Mouse (Mus musculus) heart, postnatal 0 days (tissue): ENCODE results near the gene Cox8a. TPM values are rescaled to one million over a fixed set of nuclear protein-coding genes. Genes with fewer than 3 reads are reported as not detected.

Experiments
- ATAC-seq: fragments of 200-750 bp; cut with Nextera tagmentation; 2 replicates; pipeline ENCODE4 v1.8.0; 2017; ENCODE audit warnings: low read depth, moderate number of reproducible peaks, moderate library complexity; ENCODE audit not compliant: insufficient read depth
- DNase-seq: peaks from one replicate; pipeline ENCODE4 v3.0.0-alpha.2; 2016; ENCODE audit warnings: low spot score
- H3K27ac ChIP-seq: fragments of 300-500 bp; sonication (generic); 2 replicates; pipeline ENCODE4 v1.5.1; 2014; ENCODE audit warnings: low read depth, mild to moderate bottlenecking
- H3K27me3 ChIP-seq: fragments of 300-500 bp; sonication (generic); 2 replicates; pipeline ENCODE4 v1.6.1; 2014; ENCODE audit warnings: low read length, mixed read lengths; ENCODE audit not compliant: control insufficient read depth, insufficient read depth
- H3K36me3 ChIP-seq: fragments of 300-500 bp; sonication (generic); replicated peaks from 2 replicates; pipeline ENCODE4 v1.6.1; 2014; ENCODE audit warnings: low read length, mixed read lengths; ENCODE audit not compliant: control insufficient read depth, insufficient read depth
- H3K4me1 ChIP-seq: fragments of 300-500 bp; sonication (generic); 2 replicates; pipeline ENCODE4 v1.6.1; 2014; ENCODE audit warnings: antibody characterized with exemption; ENCODE audit not compliant: control insufficient read depth, insufficient read depth
- H3K4me2 ChIP-seq: fragments of 300-500 bp; sonication (generic); 2 replicates; pipeline ENCODE4 v1.6.1; 2014; ENCODE audit warnings: low read depth, mild to moderate bottlenecking, low read length, moderate library complexity
- H3K4me3 ChIP-seq: fragments of 300-500 bp; sonication (generic); 2 replicates; pipeline ENCODE4 v1.5.1; 2014; ENCODE audit warnings: low read depth, low read length
- H3K9ac ChIP-seq: fragments of 300-500 bp; sonication (generic); replicated peaks from 2 replicates; pipeline ENCODE4 v1.6.1; 2014; ENCODE audit warnings: low read depth, low read length, mixed read lengths
- H3K9me3 ChIP-seq: fragments of 300-500 bp; sonication (generic); replicated peaks from 2 replicates; pipeline ENCODE4 v1.6.1; 2016; ENCODE audit warnings: low read length; ENCODE audit not compliant: control insufficient read depth
- CTCF ChIP-seq: IDR thresholded peaks from 2 replicates; pipeline ENCODE4 v1.5.1; 2016; ENCODE audit warnings: antibody characterized with exemption, control low read depth, low read depth
- EP300 ChIP-seq: IDR thresholded peaks from 2 replicates; pipeline ENCODE4 v1.6.1; 2016; ENCODE audit warnings: antibody characterized with exemption, low read depth
- WGBS: fragments of 180-500 bp; shearing (Covaris S2); extraction: QIAGEN DNeasy Blood & Tissue Kit; methylation state at CpG from one replicate; pipeline ENCODE4 v1.1.7; 2014; 5-methylcytosine and 5-hydroxymethylcytosine counted together
- polyA plus RNA-seq: library from polyadenylated mRNA; unstranded; fragments of >200 nt; fragmentation: Nextera tagmentation; extraction: Ambion mirVana; gene quantifications from 2 replicates; pipeline ENCODE4 v1.2.1, GENCODE M21; 2015
- total RNA-seq: library from RNA; depleted of rRNA; stranded (reverse); fragments of >200 nt; gene quantifications from 2 replicates; pipeline ENCODE4 v1.2.3, GENCODE M21; 2014; ENCODE audit warnings: low replicate concordance

The Cox8a gene
- total and polyA plus RNA-seq, 2 experiments from 2014 or later = 1,841 to 3,012 TPM

- H3K36me3 ChIP-seq = peaks cover 60% of the 10 kb centered on the region
Measured at GRCm38 (mm10) chr19:7226511-7226914, 9.1 kb upstream of the Cox8a start.

DNA sequence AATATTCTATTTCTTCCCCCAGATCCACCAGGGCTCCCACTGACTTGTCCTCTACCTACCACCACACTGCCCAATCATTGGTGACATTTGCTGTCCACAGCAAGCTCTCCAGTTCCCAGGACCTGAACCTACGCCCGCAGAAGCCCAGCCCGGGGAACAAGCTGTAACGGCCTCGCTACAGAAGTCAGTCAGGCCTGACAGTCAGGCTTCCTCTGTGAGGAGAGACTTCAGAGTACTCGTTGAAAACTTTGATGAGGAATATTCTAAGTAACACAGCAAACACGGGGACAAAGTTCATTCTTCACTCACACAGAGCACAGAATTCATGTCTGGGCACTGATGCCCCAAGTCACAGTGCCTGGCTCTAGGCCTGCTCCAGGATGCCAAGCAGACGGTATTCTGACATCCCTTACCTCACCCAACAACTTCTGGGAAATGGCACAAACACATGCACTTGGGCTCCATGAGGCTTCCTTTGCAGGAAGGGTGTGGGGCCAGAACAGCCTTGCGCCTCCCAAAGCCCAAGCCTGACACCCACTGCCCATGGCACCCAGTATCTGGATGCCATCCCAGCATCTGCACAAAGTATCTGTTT, 7.8 kb upstream of the Cox8a start:
- Histone ChIP-seq H3K4me3 (no peak overlapping the region), H3K9me3 (no peaks in the 10 kb centered on the region), H3K9ac (no peak overlapping the region), H3K4me1 (no peaks in the 10 kb centered on the region), H3K27me3 (no peaks in the 10 kb centered on the region), H3K27ac (no peak overlapping the region), H3K36me3 (peaks cover 46% of the 10 kb centered on the region), H3K4me2 (no peak overlapping the region)
- ATAC-seq (no peak), DNase-seq (no peak)
- TF ChIP-seq CTCF (no peak), EP300 (no peak)
- 77% methylated on average over 9 of the region's 9 CpGs for WGBS

More at GRCm38 (mm10) chr19:7226511-7226914, 9.1 kb upstream of the Cox8a start:
- H3K9ac ChIP-seq = no peak overlapping the region
- TF ChIP-seq EP300 (no peak), CTCF (no peak)
- no peak overlapping the region for H3K4me2 ChIP-seq
- no peaks in the 10 kb centered on the region for H3K9me3 ChIP-seq
- DNase-seq (no peak), ATAC-seq (no peak)
- no peaks in the 10 kb centered on the region for H3K27me3 ChIP-seq
- H3K27ac ChIP-seq = no peak overlapping the region
- 72% methylated on average over 6 of the region's 6 CpGs for WGBS
- no peak overlapping the region for H3K4me3 ChIP-seq
- no peaks in the 10 kb centered on the region for H3K4me1 ChIP-seq

DNA sequence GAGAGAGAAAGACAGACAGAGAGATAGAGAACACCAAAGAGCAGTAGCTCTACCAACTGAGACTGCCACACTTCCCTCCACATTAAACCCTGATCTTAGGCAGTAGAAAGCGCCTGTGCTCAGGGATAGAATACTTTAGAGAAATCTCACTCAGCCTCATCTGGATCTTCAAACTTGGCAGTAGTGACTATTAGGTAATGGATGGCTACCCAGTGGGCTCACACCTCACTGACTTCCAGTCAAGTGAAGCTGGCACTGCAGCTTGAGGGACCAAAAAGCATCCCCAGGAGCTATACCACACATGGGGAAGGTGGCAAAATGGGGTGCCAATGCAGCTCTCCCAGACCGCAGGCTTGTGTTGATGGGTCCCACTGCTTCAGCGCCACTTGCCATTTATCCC, 6.8 kb upstream of the Cox8a start:
- no peaks in the 10 kb centered on the region for H3K27me3 ChIP-seq
- H3K4me2 ChIP-seq = no peak overlapping the region
- WGBS = 93% methylated on average over 3 of the region's 3 CpGs
- TF ChIP-seq EP300 = no peak
- no peak for TF ChIP-seq CTCF
- H3K4me3 ChIP-seq = no peak overlapping the region
- peaks cover 37% of the 10 kb centered on the region for H3K36me3 ChIP-seq
- no peak overlapping the region for H3K27ac ChIP-seq
- H3K9me3 ChIP-seq = no peaks in the 10 kb centered on the region
- H3K9ac ChIP-seq = no peak overlapping the region
- no peaks in the 10 kb centered on the region for H3K4me1 ChIP-seq
- DNase-seq (no peak), ATAC-seq (no peak)

- Histone ChIP-seq H3K27me3 (no peaks in the 10 kb centered on the region), H3K9ac (no peak overlapping the region), H3K4me3 (no peak overlapping the region), H3K27ac (no peak overlapping the region), H3K36me3 (peaks cover 31% of the 10 kb centered on the region), H3K4me2 (no peak overlapping the region), H3K9me3 (no peaks in the 10 kb centered on the region), H3K4me1 (no peaks in the 10 kb centered on the region)
- DNase-seq (no peak), ATAC-seq (peak; percentile 83)
- TF ChIP-seq CTCF (peak; percentile 30), EP300 (no peak)
Measured at GRCm38 (mm10) chr19:7223488-7223887, 6.1 kb upstream of the Cox8a start.

- no peak for DNase-seq
- no peaks in the 10 kb centered on the region for H3K27me3 ChIP-seq
- no peak for TF ChIP-seq EP300
- no peak for TF ChIP-seq CTCF
- no peak for ATAC-seq
- H3K27ac ChIP-seq = no peak overlapping the region
- no peaks in the 10 kb centered on the region for H3K9me3 ChIP-seq
- H3K36me3 ChIP-seq = peaks cover 18% of the 10 kb centered on the region
- no peak overlapping the region for H3K9ac ChIP-seq
- H3K4me1 ChIP-seq = no peaks in the 10 kb centered on the region
- no peak overlapping the region for H3K4me3 ChIP-seq
- no peak overlapping the region for H3K4me2 ChIP-seq
- 81% methylated on average over 6 of the region's 6 CpGs for WGBS
Measured at GRCm38 (mm10) chr19:7222196-7222595, 4.8 kb upstream of the Cox8a start.

GRCm38 (mm10) chr19:7218753-7219152, 1.3 kb upstream of the Cox8a start:
- no peaks in the 10 kb centered on the region for H3K27me3 ChIP-seq
- no peaks in the 10 kb centered on the region for H3K9me3 ChIP-seq
- no peak overlapping the region for H3K4me3 ChIP-seq
- no peak overlapping the region for H3K4me2 ChIP-seq
- DNase-seq = no peak
- no peak overlapping the region for H3K9ac ChIP-seq
- WGBS = 95% methylated on average over 5 of the region's 5 CpGs
- no peak for ATAC-seq
- H3K27ac ChIP-seq = no peak overlapping the region
- peaks cover 22% of the 10 kb centered on the region for H3K36me3 ChIP-seq
- TF ChIP-seq EP300 (no peak), CTCF (no peak)
- H3K4me1 ChIP-seq = peaks cover 20% of the 10 kb centered on the region
